Mouse (Mus musculus): ENCODE measurements at regions not wholly inside any gene's neighbourhood (a gene's known extent, or its start where the extent isn't known, plus 50 kb on each side); places are given as distances from the start of the nearest gene placed in this dataset.

DNA sequence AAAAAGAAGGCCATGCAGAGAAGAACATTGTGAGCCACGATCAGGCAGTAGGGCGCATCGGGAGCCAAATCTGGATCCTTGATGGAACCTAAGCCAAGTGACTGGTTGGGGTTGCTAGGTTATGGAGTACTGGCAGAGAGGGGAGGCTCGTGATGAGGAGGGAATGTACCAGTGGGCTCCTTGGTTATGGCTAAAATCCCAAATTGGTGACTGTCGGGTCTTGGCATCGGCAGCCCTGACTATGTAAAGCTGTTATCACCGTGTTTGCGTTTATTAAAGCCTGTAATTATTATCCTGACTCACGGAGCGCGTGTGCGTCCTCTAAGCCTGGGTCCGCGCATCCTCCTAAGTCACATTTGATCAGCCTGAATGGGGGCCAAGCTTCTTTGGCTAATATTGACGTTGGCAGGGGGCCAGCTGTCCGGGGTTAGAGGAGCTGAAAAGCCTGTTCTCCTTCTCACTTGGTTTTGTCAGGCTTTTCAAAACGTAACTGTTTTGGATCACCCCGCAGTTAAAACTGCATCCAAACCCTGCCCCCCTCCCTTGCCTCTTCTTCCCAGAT, 388.9 kb upstream of the Dynlrb2 start:
- H3K27ac ChIP-seq (ENCODE audit: control insufficient read depth, insufficient read depth, low read depth, low read length), result no peak overlapping the region
- no peaks in the 10 kb centered on the region for H3K27me3 ChIP-seq (ENCODE audit: control insufficient read depth, insufficient read depth, low read length)
- no peaks in the 10 kb centered on the region for H3K36me3 ChIP-seq (ENCODE audit: control insufficient read depth, insufficient read depth, low read length)
- peaks cover 5% of the 10 kb centered on the region; the same call in 1 of the 2 replicates for H3K4me1 ChIP-seq (ENCODE audit: control insufficient read depth, insufficient read depth, low read length)
- TF ChIP-seq CTCF (IDR thresholded peaks at IDR 0.05; ENCODE audit: control insufficient read depth, insufficient read depth, insufficient replicate concordance, low read depth, low read length) (no peak), POLR2A (IDR thresholded peaks at IDR 0.05; ENCODE audit: control insufficient read depth, low read depth, low read length) (no peak)
- H3K4me3 ChIP-seq (ENCODE audit: control insufficient read depth, low read depth, low read length), result no peak overlapping the region

DNA sequence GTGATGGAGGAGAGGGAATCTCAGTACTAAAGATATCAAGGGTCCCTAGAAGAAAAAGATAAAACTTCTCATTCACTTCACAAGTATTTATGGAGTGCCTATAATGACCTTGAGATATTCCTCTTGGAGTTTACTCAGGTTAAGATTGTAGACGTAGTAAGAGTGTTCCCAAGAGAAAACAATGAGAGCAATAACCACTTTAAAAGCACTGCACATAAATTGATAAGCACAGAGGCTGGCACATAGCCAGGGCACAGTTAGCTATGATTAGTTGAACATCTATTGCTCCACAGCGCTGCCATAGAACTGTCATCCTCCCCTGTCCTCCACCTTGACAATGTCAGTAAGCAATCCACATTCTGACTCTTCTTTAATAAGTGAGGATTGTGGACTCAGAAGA, 389.8 kb upstream of the Dynlrb2 start:
- H3K4me1 ChIP-seq (ENCODE audit: control insufficient read depth, insufficient read depth, low read length), result peaks cover 5% of the 10 kb centered on the region; the same call in 1 of the 2 replicates
- no peaks in the 10 kb centered on the region for H3K36me3 ChIP-seq (ENCODE audit: control insufficient read depth, insufficient read depth, low read length)
- H3K27ac ChIP-seq (ENCODE audit: control insufficient read depth, insufficient read depth, low read depth, low read length), result no peak overlapping the region
- no peak for TF ChIP-seq POLR2A (IDR thresholded peaks at IDR 0.05; ENCODE audit: control insufficient read depth, low read depth, low read length)
- no peak for TF ChIP-seq CTCF (IDR thresholded peaks at IDR 0.05; ENCODE audit: control insufficient read depth, insufficient read depth, insufficient replicate concordance, low read depth, low read length)
- no peak overlapping the region for H3K4me3 ChIP-seq (ENCODE audit: control insufficient read depth, low read depth, low read length)
- H3K27me3 ChIP-seq (ENCODE audit: control insufficient read depth, insufficient read depth, low read length), result no peaks in the 10 kb centered on the region

DNA sequence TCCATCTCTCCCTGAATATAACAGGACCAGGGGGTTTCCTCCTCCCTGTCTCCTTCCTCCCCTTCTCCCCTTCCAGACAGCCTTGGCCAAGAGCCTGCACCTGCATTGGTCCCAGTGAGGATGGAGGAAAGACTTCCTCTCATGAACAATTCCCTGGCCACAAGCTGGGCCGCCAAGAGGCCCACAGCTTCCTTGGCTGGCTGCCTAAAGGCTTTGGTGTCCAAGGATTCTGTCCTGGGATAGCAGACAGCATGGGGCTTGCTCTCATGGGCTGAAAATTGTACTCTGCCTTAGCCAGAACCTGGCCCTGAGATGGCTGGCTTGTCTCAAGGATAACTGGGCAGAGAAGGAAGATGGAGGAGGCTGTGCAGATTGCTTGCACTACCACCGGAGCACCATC, 390.3 kb upstream of the Dynlrb2 start:
- Histone ChIP-seq H3K36me3 (ENCODE audit: control insufficient read depth, insufficient read depth, low read length) (no peaks in the 10 kb centered on the region), H3K27me3 (ENCODE audit: control insufficient read depth, insufficient read depth, low read length) (no peaks in the 10 kb centered on the region), H3K4me3 (ENCODE audit: control insufficient read depth, low read depth, low read length) (no peak overlapping the region), H3K4me1 (ENCODE audit: control insufficient read depth, insufficient read depth, low read length) (peaks cover 5% of the 10 kb centered on the region; the same call in 1 of the 2 replicates), H3K27ac (ENCODE audit: control insufficient read depth, insufficient read depth, low read depth, low read length) (no peak overlapping the region)
- TF ChIP-seq CTCF (IDR thresholded peaks at IDR 0.05; ENCODE audit: control insufficient read depth, insufficient read depth, insufficient replicate concordance, low read depth, low read length) (no peak), POLR2A (IDR thresholded peaks at IDR 0.05; ENCODE audit: control insufficient read depth, low read depth, low read length) (no peak)

DNA sequence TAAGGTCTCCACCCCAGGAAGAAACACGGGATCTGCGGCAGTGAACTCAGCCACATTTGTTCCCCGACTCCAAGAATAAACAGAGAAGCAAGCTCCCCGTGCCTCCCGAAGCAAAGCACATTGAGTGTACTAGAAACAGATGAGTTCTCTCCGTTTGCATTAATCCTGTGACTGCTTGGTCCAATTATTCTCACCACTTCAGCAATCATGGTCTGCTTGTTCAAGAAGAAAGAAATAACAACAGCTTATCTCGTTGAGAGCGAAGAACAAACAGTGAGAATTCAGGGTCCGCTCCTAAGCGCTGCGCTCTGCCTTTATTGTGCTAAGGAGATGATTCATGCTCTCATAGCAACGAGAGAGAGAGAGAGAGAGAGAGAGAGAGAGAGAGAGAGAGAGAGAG, 393.6 kb upstream of the Dynlrb2 start:
- peaks cover 5% of the 10 kb centered on the region; the same call in 1 of the 2 replicates for H3K4me1 ChIP-seq (ENCODE audit: control insufficient read depth, insufficient read depth, low read length)
- H3K27ac ChIP-seq (ENCODE audit: control insufficient read depth, insufficient read depth, low read depth, low read length), result no peak overlapping the region
- H3K36me3 ChIP-seq (ENCODE audit: control insufficient read depth, insufficient read depth, low read length), result no peaks in the 10 kb centered on the region
- no peak overlapping the region for H3K4me3 ChIP-seq (ENCODE audit: control insufficient read depth, low read depth, low read length)
- TF ChIP-seq CTCF (IDR thresholded peaks at IDR 0.05; ENCODE audit: control insufficient read depth, insufficient read depth, insufficient replicate concordance, low read depth, low read length) (no peak), POLR2A (IDR thresholded peaks at IDR 0.05; ENCODE audit: control insufficient read depth, low read depth, low read length) (no peak)
- no peaks in the 10 kb centered on the region for H3K27me3 ChIP-seq (ENCODE audit: control insufficient read depth, insufficient read depth, low read length)

DNA sequence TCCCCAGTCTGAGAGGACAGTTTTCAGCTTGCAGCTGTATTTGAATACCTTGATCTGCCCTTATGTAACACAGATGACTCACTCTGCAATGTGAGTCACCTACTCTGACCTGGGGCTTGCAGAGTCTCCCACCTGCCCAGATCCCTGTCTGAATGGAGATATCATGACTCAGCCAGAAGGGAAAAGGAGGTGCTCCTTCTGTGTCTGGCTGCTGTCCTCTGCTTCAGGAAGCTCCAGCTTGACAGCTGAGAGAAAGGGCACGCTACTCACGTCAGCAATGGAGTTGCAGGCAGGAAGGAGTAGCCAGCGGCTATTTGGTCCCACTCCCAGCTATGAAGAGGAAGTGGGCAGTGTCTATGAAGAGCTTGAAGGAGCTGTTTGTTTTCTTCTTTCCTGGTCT, 389.1 kb upstream of the Maf start:
- Histone ChIP-seq H3K36me3 (ENCODE audit: control insufficient read depth, insufficient read depth, low read length) (no peaks in the 10 kb centered on the region), H3K27me3 (ENCODE audit: control insufficient read depth, insufficient read depth, low read length) (no peaks in the 10 kb centered on the region), H3K4me1 (ENCODE audit: control insufficient read depth, insufficient read depth, low read length) (no peaks in the 10 kb centered on the region), H3K27ac (ENCODE audit: control insufficient read depth, insufficient read depth, low read depth, low read length) (no peak overlapping the region), H3K4me3 (ENCODE audit: control insufficient read depth, low read depth, low read length) (no peak overlapping the region)
- no peak for TF ChIP-seq CTCF (IDR thresholded peaks at IDR 0.05; ENCODE audit: control insufficient read depth, insufficient read depth, insufficient replicate concordance, low read depth, low read length)
- TF ChIP-seq POLR2A (IDR thresholded peaks at IDR 0.05; ENCODE audit: control insufficient read depth, low read depth, low read length), result no peak

DNA sequence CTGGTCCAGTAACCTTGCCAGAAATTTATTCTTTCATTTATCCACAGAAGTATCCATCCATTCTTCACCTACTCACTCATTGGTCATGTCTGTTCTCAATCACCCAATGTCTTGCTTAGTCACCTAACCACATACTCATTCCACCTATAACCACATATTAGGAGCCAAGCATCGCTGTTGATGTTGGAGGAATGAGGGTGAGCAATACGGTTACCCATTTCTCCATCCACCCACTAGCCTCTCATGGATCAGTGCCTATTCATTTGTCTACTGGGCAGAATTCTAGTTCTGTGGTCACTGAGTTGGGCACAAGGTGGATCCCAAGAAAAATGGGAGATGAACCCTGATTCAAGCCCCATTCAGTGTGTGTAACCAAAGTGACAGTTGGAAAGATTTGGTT, 375.6 kb upstream of the Maf start:
- Histone ChIP-seq H3K36me3 (ENCODE audit: control insufficient read depth, insufficient read depth, low read length) (no peaks in the 10 kb centered on the region), H3K4me1 (ENCODE audit: control insufficient read depth, insufficient read depth, low read length) (no peaks in the 10 kb centered on the region), H3K4me3 (ENCODE audit: control insufficient read depth, low read depth, low read length) (no peak overlapping the region), H3K27ac (ENCODE audit: control insufficient read depth, insufficient read depth, low read depth, low read length) (no peak overlapping the region), H3K27me3 (ENCODE audit: control insufficient read depth, insufficient read depth, low read length) (no peaks in the 10 kb centered on the region)
- no peak for TF ChIP-seq POLR2A (IDR thresholded peaks at IDR 0.05; ENCODE audit: control insufficient read depth, low read depth, low read length)
- no peak for TF ChIP-seq CTCF (IDR thresholded peaks at IDR 0.05; ENCODE audit: control insufficient read depth, insufficient read depth, insufficient replicate concordance, low read depth, low read length)

DNA sequence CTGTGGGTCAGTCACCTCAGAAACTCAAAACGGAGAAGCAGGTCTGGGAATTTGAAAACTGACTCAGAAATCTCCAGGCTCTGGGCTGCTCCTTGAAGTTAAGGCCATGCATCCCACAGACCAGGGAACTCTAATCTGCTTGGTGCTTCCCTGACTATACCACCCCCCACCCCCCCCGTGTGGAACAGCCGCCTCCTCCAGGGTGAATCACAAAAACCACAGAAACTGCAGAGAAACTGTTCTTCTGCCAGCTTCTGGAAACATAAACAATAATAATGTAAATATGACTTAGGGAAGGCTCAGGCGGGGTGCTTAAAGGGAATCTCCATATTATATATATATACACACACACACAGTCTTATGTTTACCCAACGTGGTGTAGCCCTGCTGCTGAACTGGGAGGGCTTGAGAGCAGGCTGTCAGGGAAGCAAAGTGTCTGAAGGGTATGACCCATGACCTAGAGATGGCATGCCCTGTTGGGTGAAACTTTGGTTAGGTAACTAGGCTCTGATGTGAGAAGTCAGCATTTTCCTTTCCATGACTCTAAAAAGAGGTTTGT, 371.3 kb upstream of the Maf start:
- H3K27me3 ChIP-seq (ENCODE audit: control insufficient read depth, insufficient read depth, low read length), result no peaks in the 10 kb centered on the region
- no peak for TF ChIP-seq POLR2A (IDR thresholded peaks at IDR 0.05; ENCODE audit: control insufficient read depth, low read depth, low read length)
- TF ChIP-seq CTCF (IDR thresholded peaks at IDR 0.05; ENCODE audit: control insufficient read depth, insufficient read depth, insufficient replicate concordance, low read depth, low read length), result no peak
- no peak overlapping the region for H3K4me3 ChIP-seq (ENCODE audit: control insufficient read depth, low read depth, low read length)
- H3K4me1 ChIP-seq (ENCODE audit: control insufficient read depth, insufficient read depth, low read length), result no peaks in the 10 kb centered on the region
- H3K36me3 ChIP-seq (ENCODE audit: control insufficient read depth, insufficient read depth, low read length), result no peaks in the 10 kb centered on the region
- no peak overlapping the region for H3K27ac ChIP-seq (ENCODE audit: control insufficient read depth, insufficient read depth, low read depth, low read length)
